Mouse (Mus musculus) gastrocnemius, adult 2 months (tissue): ENCODE results near the gene Fbxo36. TPM values are rescaled to one million over a fixed set of nuclear protein-coding genes. Genes with fewer than 3 reads are reported as not detected.

Experiments used
- DNase-seq: peaks from one replicate; pipeline ENCODE4 v3.0.0; 2022
- H3K27ac ChIP-seq: fragments of 200-600 bp; 2 replicates; pipeline ENCODE4 v1.8.1; 2022; ENCODE audit warnings: mild to moderate bottlenecking
- H3K4me3 ChIP-seq: fragments of 200-600 bp; 2 replicates; pipeline ENCODE4 v1.8.1; 2022; ENCODE audit warnings: mild to moderate bottlenecking, moderate library complexity
- CTCF ChIP-seq: fragments of 200-600 bp; IDR thresholded peaks from 2 replicates; pipeline ENCODE4 v1.8.1; 2022; ENCODE audit warnings: antibody characterized with exemption, mild to moderate bottlenecking, moderate library complexity
- intact Hi-C: fragments of 180-260 bp; cut with DNase I; formaldehyde crosslinking; loops from one replicate; pipeline ENCODE4 v1.15.1; 2025
- total RNA-seq, 2 experiments: library from RNA; stranded (reverse); gene quantifications; 2 replicates each; pipeline ENCODE4 v1.2.3; 2021

The Fbxo36 gene
- total RNA-seq, 2 experiments from 2014 or later, result 1.9 to 4.1 TPM

DNA sequence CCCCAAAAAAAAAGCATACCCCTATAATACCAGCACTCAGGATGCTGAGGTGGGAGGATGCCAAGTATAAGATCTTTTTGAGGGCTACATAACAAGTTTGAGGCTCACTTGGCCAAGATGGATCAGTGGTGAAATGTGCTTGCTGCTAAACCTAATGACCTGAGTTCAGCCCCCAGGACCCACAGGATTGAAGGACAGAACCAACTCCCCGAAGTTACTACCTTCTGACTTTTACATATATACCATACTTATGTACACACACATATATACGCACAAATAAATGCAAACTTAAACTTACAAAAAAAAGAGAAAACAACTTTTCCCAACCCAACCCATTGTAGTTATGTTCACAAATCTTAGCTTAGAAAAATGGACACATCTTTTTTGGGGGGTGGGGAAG, 3.7 kb downstream of the Fbxo36 start:
- Histone ChIP-seq H3K4me3 (no peak overlapping the region), H3K27ac (no peak overlapping the region)
- no peak for DNase-seq
- intact Hi-C loops, result loop anchor here (5.0 kb wide), 1 partner anchor 106 kb away; no protein-coding TSS in a partner anchor
- no peak for TF ChIP-seq CTCF

DNA sequence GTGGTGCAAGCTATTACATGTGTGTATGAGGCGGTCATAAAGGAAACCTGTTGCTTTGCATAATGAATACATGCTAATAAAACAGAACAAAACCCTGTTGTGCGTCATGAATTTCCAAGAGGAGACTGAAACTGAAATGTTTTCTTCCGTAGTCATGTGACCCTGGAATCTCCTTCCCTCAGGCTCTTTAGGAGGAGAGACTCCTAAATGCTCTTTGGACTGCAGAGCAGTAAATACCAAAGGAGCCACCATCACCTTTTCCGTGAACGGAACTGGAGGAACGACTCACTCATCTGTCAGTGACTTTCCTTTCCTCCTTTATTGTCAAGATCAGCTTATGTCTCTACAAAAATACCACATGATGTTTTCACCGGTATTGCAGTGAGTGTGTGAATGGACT, 8.1 kb downstream of the Fbxo36 start:
- Histone ChIP-seq H3K27ac (no peak overlapping the region), H3K4me3 (no peak overlapping the region)
- intact Hi-C loops, result no loop called here
- no peak for TF ChIP-seq CTCF
- DNase-seq, result no peak

DNA sequence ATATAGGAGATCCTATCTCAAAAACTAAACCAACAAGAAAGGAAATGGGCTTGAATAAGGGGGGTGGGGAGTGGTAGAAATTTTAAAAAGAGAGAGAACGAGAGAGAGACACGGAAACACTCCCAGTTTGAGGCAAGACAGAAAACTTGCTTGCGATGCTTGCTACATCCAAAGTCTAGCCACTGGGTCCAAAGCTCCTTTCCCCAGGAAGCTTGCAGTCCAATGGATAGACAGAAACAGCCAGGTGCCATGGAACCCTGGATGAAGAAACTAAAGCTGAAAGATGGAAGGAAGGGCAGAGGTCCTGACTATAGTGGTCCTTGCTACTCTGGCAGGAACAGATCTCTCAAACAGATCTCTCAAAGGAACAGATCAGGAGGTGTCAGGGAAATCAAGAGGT, 8.7 kb downstream of the Fbxo36 start:
- intact Hi-C loops, result no loop called here
- no peak for DNase-seq
- TF ChIP-seq CTCF, result no peak
- Histone ChIP-seq H3K4me3 (no peak overlapping the region), H3K27ac (no peak overlapping the region)

DNA sequence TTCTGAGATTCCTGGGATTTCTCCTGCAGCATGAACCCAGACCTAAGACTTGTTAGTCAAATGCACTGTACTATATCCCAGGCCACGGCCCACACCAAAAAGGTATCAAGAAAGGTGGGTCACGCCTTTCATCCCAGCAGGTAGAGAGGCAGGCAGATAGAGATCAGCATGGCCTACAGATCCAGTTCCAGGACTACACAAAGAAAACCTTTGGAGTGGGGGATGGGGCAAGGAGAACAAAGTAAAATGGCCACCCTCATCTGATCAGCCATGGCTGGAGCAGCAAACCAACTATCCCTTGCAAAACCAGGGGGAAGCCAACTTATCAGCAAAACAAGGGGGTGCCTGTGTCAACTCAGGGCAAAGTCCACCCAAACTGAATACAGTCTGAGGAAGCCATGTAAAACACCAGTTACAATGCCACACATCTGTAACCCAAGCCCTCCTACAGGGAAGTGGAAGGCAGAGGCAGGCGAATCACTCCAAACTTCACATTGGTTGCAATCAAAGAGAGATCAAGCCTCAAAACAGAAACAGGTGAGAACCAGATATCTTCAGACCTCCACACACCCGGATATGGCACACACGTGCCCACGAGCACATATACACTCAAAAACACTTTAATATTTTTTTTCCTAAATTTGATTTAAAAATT, 9.3 kb downstream of the Fbxo36 start:
- no peak for DNase-seq
- no peak overlapping the region for H3K27ac ChIP-seq
- no peak for TF ChIP-seq CTCF
- intact Hi-C loops, result no loop called here
- H3K4me3 ChIP-seq, result no peak overlapping the region

DNA sequence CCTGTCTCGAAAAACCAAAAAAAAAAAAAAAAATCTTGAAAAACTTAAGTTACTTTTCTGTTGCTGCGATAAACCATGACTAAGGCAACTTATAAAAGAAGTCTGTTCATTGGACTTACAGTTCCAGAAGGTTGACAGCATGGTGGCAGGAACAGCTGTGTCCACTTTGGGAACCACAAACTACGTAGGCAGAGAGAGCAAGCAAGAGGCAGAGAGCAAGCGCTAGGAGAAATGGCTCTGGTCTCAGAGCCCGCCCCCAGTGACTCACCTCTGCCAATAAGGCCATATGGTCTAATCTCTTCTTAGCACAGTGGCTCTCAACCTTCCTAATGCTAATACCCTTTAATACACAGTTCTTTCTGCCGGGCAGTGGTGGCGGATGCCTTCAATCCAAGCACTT, 10.2 kb downstream of the Fbxo36 start:
- Histone ChIP-seq H3K27ac (no peak overlapping the region), H3K4me3 (no peak overlapping the region)
- intact Hi-C loops, result no loop called here
- DNase-seq, result no peak
- no peak for TF ChIP-seq CTCF

DNA sequence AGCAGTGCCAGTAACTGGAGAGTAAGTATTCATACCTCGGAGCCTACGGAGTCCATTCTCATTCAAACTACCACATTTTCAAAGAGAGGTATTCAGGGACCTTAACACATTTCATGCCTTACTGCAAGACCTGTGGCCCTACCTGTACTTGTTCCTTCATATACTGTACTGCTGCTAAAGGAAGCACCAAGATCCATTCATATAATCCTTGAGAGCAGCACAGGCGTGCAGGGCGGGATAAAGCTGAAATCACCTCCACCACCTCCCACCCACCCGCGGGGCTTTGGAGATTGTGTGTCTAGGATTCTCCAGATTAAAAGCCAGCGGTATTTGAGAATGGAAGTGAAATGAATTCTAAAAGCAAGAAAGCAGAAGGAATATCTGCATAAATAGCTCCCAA, 10.8 kb downstream of the Fbxo36 start:
- intact Hi-C loops, result no loop called here
- H3K27ac ChIP-seq, result no peak overlapping the region
- no peak for DNase-seq
- no peak overlapping the region for H3K4me3 ChIP-seq
- TF ChIP-seq CTCF, result no peak

DNA sequence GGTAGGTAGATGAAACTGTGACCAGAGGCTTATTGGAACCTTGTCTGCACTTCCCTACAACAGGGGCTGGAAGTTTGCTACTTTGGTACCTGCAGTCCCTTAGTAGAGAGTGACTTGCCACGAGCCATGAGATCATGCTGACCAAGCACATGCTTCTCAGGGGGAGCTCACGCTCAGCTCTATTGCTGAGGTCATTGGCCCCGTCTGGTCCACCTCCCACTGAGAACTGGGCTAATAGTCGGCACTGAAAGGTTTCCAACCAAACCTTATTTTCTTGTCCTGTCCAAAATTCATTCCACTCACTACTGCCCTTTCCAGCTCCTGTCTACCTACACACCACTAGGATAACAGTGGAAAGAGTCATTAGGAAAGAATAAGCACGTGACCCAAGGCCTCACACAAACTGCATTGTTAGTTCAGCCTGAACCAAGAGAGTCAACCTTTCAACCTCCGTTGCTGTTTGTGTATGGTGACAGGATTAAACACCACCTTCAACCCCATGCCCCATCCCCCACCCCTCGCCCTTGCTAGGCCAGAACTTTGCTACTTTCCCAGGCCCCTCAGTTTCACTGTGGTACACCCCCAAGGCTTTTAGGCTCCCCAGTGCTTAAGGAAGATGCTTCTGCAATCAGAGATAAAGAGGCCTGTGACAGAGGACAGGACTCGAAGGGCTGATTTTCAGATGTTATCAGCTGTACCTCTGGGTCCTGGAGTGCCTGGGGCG, 12.0 kb downstream of the Fbxo36 start:
- Histone ChIP-seq H3K27ac (peak overlapping the region; percentile 46), H3K4me3 (no peak overlapping the region)
- intact Hi-C loops, result no loop called here
- TF ChIP-seq CTCF, result no peak
- no peak for DNase-seq

DNA sequence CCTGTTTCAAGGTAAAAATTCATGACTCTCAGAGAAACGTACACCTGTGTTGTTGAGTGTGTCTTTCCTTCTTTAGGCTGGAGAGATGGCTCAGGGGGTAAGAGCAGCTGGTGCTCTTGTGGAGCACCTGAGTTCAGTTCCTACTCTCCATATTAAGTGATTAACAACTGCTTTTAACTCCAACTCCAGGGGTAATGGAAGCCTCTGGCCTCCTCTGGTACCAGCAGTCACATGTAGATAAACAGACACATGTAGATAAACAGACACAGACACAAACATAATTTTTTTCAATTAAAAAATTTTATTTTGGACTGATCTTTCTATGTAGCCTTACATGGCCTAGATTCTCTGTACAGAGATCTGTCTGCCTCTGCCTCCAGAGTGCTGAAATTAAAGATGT, 14.1 kb downstream of the Fbxo36 start:
- no peak overlapping the region for H3K4me3 ChIP-seq
- no peak for TF ChIP-seq CTCF
- intact Hi-C loops, result no loop called here
- no peak for DNase-seq
- H3K27ac ChIP-seq, result no peak overlapping the region

DNA sequence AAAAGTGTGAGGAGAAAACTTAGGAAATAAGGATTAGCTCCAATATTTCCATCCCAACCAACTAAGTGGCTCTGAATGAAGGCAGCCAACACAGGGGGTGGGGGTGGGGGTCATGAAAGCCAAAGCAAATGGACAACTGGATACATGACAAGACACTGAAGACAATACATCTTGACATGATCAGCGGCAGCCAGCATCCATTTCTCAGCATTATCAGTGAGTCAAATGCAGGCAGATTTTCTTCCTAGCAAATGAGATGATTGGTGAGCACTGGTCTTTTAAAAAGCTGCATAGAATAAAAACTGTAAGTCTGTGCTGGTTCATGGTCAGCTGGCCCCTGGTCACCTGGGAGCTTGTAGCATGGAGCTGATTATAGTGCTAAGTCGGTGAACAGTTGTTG, 15.3 kb downstream of the Fbxo36 start:
- intact Hi-C loops, result no loop called here
- no peak for TF ChIP-seq CTCF
- H3K27ac ChIP-seq, result no peak overlapping the region

DNA sequence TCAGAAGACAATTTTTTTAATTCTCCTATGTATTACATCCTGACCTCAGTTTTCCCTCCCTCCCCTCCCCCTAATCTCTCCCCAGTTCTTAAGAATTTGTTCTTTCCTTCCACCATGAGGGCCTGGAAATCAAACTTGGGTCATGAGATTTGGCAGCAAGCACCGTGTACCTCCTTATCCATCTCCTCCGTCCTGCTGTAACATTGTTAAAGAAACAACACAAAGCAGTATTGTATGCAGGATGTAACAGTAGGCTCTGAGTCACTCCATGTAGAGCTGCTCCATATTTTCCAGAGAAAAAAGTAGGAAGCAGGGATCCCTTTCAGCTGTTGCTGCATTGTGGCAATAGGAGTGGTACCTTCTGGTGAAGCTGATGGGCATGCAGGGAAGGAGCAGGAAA, 16.1 kb downstream of the Fbxo36 start:
- intact Hi-C loops, result no loop called here
- Histone ChIP-seq H3K4me3 (no peak overlapping the region), H3K27ac (no peak overlapping the region)
- no peak for TF ChIP-seq CTCF
- no peak for DNase-seq

More for the DNA sequence above, 15.3 kb downstream of the Fbxo36 start:
- DNase-seq, result no peak
- H3K4me3 ChIP-seq, result no peak overlapping the region

DNA sequence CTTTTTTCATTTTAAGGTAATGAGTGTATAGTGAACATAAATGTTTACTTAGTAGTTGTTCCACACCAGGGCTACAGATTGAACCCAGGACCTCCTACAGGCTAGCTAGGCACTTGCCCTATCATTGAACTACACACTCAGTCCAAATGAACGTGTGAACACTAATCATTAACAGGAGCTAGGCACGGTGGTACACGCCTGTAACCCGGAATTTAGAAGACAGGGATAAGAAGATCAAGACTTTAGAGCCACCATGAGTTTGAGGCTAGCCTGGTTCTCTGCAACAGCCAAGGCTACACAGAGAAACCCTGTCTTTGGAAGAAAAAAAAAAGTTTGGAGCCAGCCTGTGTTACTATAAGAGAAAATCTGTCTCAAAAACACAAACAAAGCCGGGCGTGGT, 20.0 kb downstream of the Fbxo36 start:
- DNase-seq, result no peak
- H3K4me3 ChIP-seq, result no peak overlapping the region
- intact Hi-C loops, result no loop called here

DNA sequence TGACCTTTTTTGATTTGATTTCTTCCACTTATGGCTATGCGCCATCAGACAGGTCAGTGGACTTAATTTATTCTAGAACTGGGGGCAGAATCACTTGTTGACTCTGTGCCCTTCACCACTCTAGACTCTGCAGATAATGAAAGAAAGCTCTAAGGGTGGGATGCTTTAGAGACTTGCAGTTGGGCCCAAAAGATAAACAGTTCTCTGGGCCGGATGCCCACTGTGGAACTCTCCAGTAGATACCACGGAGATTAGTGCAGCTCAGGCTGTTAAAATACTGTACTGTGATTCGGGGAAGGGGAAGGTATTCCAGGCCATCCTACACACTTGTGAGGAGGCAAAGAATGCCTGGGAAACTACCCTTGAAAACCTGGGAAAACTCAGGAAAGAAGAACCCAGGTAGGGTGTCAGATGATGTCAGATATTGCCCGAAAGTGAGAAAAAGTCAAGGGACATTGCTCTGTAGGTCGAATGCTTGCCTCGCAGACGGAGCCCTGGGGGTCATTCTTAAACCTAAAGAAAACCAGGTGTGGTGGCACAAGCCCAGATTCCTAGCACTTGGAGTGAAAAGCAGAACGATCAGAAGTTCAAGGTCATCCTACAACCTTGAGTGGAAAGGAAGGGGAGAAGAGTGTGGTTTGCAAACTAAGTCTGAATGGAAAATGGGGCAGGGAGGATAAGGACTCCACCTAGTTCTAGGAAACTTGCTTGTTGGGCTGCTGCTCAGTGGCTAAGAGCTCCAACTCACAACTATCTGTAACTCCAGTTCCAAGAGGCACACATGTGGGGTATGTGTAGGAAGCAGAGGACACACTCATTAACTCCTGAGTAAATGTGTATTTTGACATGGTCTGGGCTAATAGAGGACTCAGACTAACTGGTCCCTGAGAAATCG, 21.0 kb downstream of the Fbxo36 start:
- intact Hi-C loops, result no loop called here
- DNase-seq, result no peak
- Histone ChIP-seq H3K4me3 (no peak overlapping the region), H3K27ac (no peak overlapping the region)
- no peak for TF ChIP-seq CTCF

More for the DNA sequence above, 20.0 kb downstream of the Fbxo36 start:
- no peak overlapping the region for H3K27ac ChIP-seq
- TF ChIP-seq CTCF, result no peak

DNA sequence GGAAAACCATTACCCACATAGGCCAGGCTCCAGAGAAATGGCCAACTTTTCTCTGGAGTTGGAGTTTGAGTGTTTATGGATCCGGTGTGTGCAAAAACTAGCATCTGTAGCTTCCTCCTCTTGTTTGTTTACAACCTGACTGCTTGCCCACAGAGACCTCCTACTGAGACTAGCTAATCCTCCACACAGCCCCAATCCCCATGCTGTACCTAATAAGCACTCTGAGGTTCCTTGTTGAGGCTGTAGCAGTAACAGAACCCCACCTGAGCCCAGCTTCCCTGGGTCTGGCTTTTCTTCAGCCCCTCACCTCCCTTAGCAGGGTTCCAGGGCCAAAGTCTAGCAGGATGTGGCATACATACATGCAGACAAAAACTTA, 21.6 kb downstream of the Fbxo36 start:
- DNase-seq, result no peak
- H3K27ac ChIP-seq, result no peak overlapping the region
- intact Hi-C loops, result no loop called here
- H3K4me3 ChIP-seq, result no peak overlapping the region
- no peak for TF ChIP-seq CTCF
